Mouse (Mus musculus) heart, adult 2 months (tissue): Measurements from ENCODE around the gene Slc35b1. TPM values are rescaled to one million over a fixed set of nuclear protein-coding genes. Genes with fewer than 3 reads are reported as not detected.

ENCODE experiments used
- DNase-seq, 2 experiments: peaks; one replicate each; pipeline ENCODE4 v3.0.0; 2021
- H3K27ac ChIP-seq: fragments of 200-600 bp; 2 replicates; pipeline ENCODE4 v1.8.1; 2022
- H3K27me3 ChIP-seq: fragments of 200-500 bp; 2 replicates; pipeline ENCODE4 v1.6.1; 2012; ENCODE audit warnings: mild to moderate bottlenecking, low read length, inconsistent platforms, mixed read lengths; ENCODE audit not compliant: control insufficient read depth, insufficient read depth
- H3K36me3 ChIP-seq: fragments of 200-500 bp; 2 replicates; pipeline ENCODE4 v1.6.1; 2012; ENCODE audit warnings: low read length, inconsistent platforms; ENCODE audit not compliant: control insufficient read depth, insufficient read depth
- H3K4me1 ChIP-seq: fragments of 200-500 bp; 2 replicates; pipeline ENCODE4 v1.6.1; 2011; ENCODE audit warnings: low read length; ENCODE audit not compliant: control insufficient read depth, insufficient read depth
- H3K4me3 ChIP-seq: fragments of 200-600 bp; 2 replicates; pipeline ENCODE4 v1.8.1; 2022
- H3K79me2 ChIP-seq: fragments of 200-500 bp; replicated peaks from 2 replicates; pipeline ENCODE4 v1.6.1; 2012; ENCODE audit warnings: mild to moderate bottlenecking, inconsistent platforms, low read length, moderate library complexity, mixed read lengths; ENCODE audit not compliant: control insufficient read depth, insufficient read depth
- H3K9ac ChIP-seq: fragments of 200-500 bp; 2 replicates; pipeline ENCODE4 v1.6.1; 2012; ENCODE audit warnings: low read depth, mild to moderate bottlenecking, control low read depth, inconsistent platforms, low read length, mixed read lengths
- CTCF ChIP-seq: fragments of 200-600 bp; IDR thresholded peaks from 2 replicates; pipeline ENCODE4 v1.8.1; 2022; ENCODE audit warnings: antibody characterized with exemption, mild to moderate bottlenecking, moderate library complexity
- EP300 ChIP-seq: fragments of 200-500 bp; IDR thresholded peaks from 2 replicates; pipeline ENCODE4 v1.6.1; 2011; ENCODE audit warnings: low read depth, low read length, control low read depth; ENCODE audit not compliant: insufficient read depth
- POLR2A ChIP-seq: fragments of 200-500 bp; IDR thresholded peaks from 2 replicates; pipeline ENCODE4 v1.6.1; 2011; ENCODE audit warnings: mild to moderate bottlenecking, low read depth, low read length, control low read depth; ENCODE audit not compliant: insufficient read depth
- WGBS: fragments of 180-500 bp; shearing (Covaris S2); methylation state at CpG from one replicate; pipeline ENCODE4 v1.1.7; 2018; 5-methylcytosine and 5-hydroxymethylcytosine counted together
- intact Hi-C: fragments of 180-260 bp; cut with DNase I; formaldehyde crosslinking; loops from one replicate; pipeline ENCODE4 v1.15.1; 2025
- polyA plus RNA-seq: library from polyadenylated mRNA; depleted of rRNA; stranded (reverse); fragments of >200 nt; gene quantifications from 2 replicates; pipeline ENCODE4 v1.2.3, GENCODE M21; 2012
- total RNA-seq, 2 experiments: library from RNA; stranded (reverse); gene quantifications; 2 replicates each; pipeline ENCODE4 v1.2.3; 2021

The Slc35b1 gene
- total and polyA plus RNA-seq, 3 experiments: 34.2 to 47.2 (median 41.3) TPM

GRCm38 (mm10) chr11:95356469-95357273 lies 27.8 kb upstream of the Slc35b1 start:
- H3K4me3 ChIP-seq: no peak overlapping the region
- no peaks in the 10 kb centered on the region for H3K27me3 ChIP-seq
- H3K27ac ChIP-seq: no peak overlapping the region; the same call in 1 of the 2 replicates
- H3K79me2 ChIP-seq: no peaks in the 10 kb centered on the region
- H3K36me3 ChIP-seq: no peaks in the 10 kb centered on the region
- intact Hi-C loops: no loop called here
- TF ChIP-seq CTCF (no peak), POLR2A (no peak), EP300 (0 out of 2 replicates have a peak, but pooled peaks have one; percentile 36)
- DNase-seq: peak; percentile 64 to 84
- H3K4me1 ChIP-seq: peaks cover 8% of the 10 kb centered on the region
- 49% methylated on average over 17 of the region's 17 CpGs for WGBS
- H3K9ac ChIP-seq: no peak overlapping the region

- Histone ChIP-seq H3K27ac (no peak overlapping the region), H3K27me3 (no peaks in the 10 kb centered on the region), H3K4me1 (peaks cover 8% of the 10 kb centered on the region), H3K4me3 (no peak overlapping the region), H3K9ac (no peak overlapping the region), H3K36me3 (no peaks in the 10 kb centered on the region), H3K79me2 (no peaks in the 10 kb centered on the region)
- TF ChIP-seq EP300 (no peak), POLR2A (no peak), CTCF (no peak)
- 67% methylated on average over 3 of the region's 3 CpGs for WGBS
- intact Hi-C loops: no loop called here
- DNase-seq: no peak
Observed at GRCm38 (mm10) chr11:95358263-95358662, 26.2 kb upstream of the Slc35b1 start.

- no peak overlapping the region for H3K4me3 ChIP-seq
- no peak for TF ChIP-seq POLR2A
- TF ChIP-seq EP300: no peak
- TF ChIP-seq CTCF: no peak
- no peaks in the 10 kb centered on the region for H3K79me2 ChIP-seq
- no peaks in the 10 kb centered on the region for H3K27me3 ChIP-seq
- no peak for DNase-seq
- peaks cover 5% of the 10 kb centered on the region; the same call in 1 of the 2 replicates for H3K36me3 ChIP-seq
- peak overlapping the region; percentile 79; the same call in 1 of the 2 replicates for H3K27ac ChIP-seq
- intact Hi-C loops: no loop called here
- H3K9ac ChIP-seq: no peak overlapping the region
- 75% methylated on average over 5 of the region's 5 CpGs for WGBS
- peaks cover 26% of the 10 kb centered on the region for H3K4me1 ChIP-seq
Observed at GRCm38 (mm10) chr11:95364388-95364787, 20.1 kb upstream of the Slc35b1 start.

GRCm38 (mm10) chr11:95365596-95365995 lies 18.9 kb upstream of the Slc35b1 start:
- TF ChIP-seq EP300 (peak; percentile 65; the same call in 1 of the 2 replicates), CTCF (no peak), POLR2A (0 out of 2 replicates have a peak, but pooled peaks have one; percentile 25)
- no peaks in the 10 kb centered on the region for H3K27me3 ChIP-seq
- no peak overlapping the region for H3K9ac ChIP-seq
- peak overlapping the region; percentile 79 for H3K27ac ChIP-seq
- DNase-seq: peak; percentile 86 to 94
- intact Hi-C loops: loop anchor here (5.0 kb wide), 2 partner anchors 53 to 103 kb away; partner anchors contain the start of genes Kat7 and Tac4
- H3K4me3 ChIP-seq: no peak overlapping the region
- H3K79me2 ChIP-seq: no peaks in the 10 kb centered on the region
- H3K4me1 ChIP-seq: peaks cover 34% of the 10 kb centered on the region
- WGBS: 25% methylated on average over 10 of the region's 10 CpGs
- peaks cover 5% of the 10 kb centered on the region; the same call in 1 of the 2 replicates for H3K36me3 ChIP-seq

GRCm38 (mm10) chr11:95366280-95366897 lies 18.1 kb upstream of the Slc35b1 start:
- Histone ChIP-seq H3K9ac (no peak overlapping the region), H3K79me2 (no peaks in the 10 kb centered on the region), H3K4me1 (peaks cover 34% of the 10 kb centered on the region), H3K36me3 (peaks cover 5% of the 10 kb centered on the region; the same call in 1 of the 2 replicates), H3K27me3 (no peaks in the 10 kb centered on the region), H3K4me3 (no peak overlapping the region), H3K27ac (peak overlapping the region; percentile 79)
- TF ChIP-seq CTCF (peak; percentile 50), EP300 (no peak), POLR2A (no peak)
- intact Hi-C loops: loop anchor here (5.0 kb wide), 2 partner anchors 54 to 104 kb away; partner anchors contain the start of genes Kat7 and Tac4
- DNase-seq: peak; percentile 53
- WGBS: 61% methylated on average over 6 of the region's 6 CpGs
